35 mouse cellular contexts compared by ENCODE assay signal in genomic region chr17:77624103-77624502, GRCm38 (mm10).
"Had no signal": no experiment of that assay in that cellular context is flagged by ENCODE, and none has a peak within 500 bp of the region (broad histone marks: within the 10 kb centered on the region; RNA-seq: fewer than 3 reads in every experiment).

No protein-coding gene starts in this region.

- H3K27ac ChIP-seq: heart, embryonic 13.5 days; heart, embryonic 15.5 days; hindbrain, embryonic 10.5 days; hindbrain, embryonic 12.5 days; hindbrain, embryonic 13.5 days; hindbrain, embryonic 14.5 days; hindbrain, embryonic 15.5 days; hindbrain, postnatal 0 days; intestine, embryonic 15.5 days; kidney, embryonic 15.5 days; kidney, postnatal 0 days; layer of hippocampus, adult 2 months; left cerebral cortex, adult 2 months had no signal

- H3K27me3 ChIP-seq: heart, embryonic 12.5 days; heart, embryonic 13.5 days; heart, embryonic 15.5 days; hindbrain, embryonic 12.5 days; hindbrain, embryonic 13.5 days; hindbrain, embryonic 15.5 days; intestine, embryonic 15.5 days; kidney, embryonic 15.5 days had no signal

- H3K4me3 ChIP-seq: heart, embryonic 12.5 days; heart, embryonic 13.5 days; heart, embryonic 15.5 days; hindbrain, embryonic 10.5 days; hindbrain, embryonic 12.5 days; hindbrain, embryonic 13.5 days; hindbrain, embryonic 15.5 days; intestine, embryonic 15.5 days; kidney, embryonic 15.5 days; layer of hippocampus, adult 2 months; left cerebral cortex, adult 2 months had no signal

- H3K36me3 ChIP-seq: heart, embryonic 12.5 days; heart, embryonic 13.5 days; heart, embryonic 15.5 days; hindbrain, embryonic 10.5 days; hindbrain, embryonic 12.5 days; hindbrain, embryonic 13.5 days; hindbrain, embryonic 15.5 days; intestine, embryonic 15.5 days; kidney, embryonic 15.5 days had no signal

- ATAC-seq: hindbrain, embryonic 16.5 days; hindbrain, postnatal 0 days; inflammation-experienced regulatory T-cells, adult 6 months; intestine, embryonic 15.5 days; intestine, embryonic 16.5 days; intestine, postnatal 0 days had no signal

- DNase-seq: heart, postnatal 10 days; heart, postnatal 14 days; heart, postnatal 36 days; heart, postnatal 4 days; kidney, adult 11 months; kidney, adult 18-20 months; kidney, adult 2 months; kidney, adult 8-10 months; kidney, adult 9 months; kidney, postnatal 10 days; kidney, postnatal 14 days; kidney, postnatal 25 days; kidney, postnatal 36 days; kidney, postnatal 4 days; layer of hippocampus, adult 9-11 months; layer of hippocampus, postnatal 36 days had no signal

- H3K9me3 ChIP-seq: hindbrain, embryonic 15.5 days; intestine, embryonic 15.5 days; kidney, embryonic 15.5 days had no signal

- H3K9ac ChIP-seq: heart, embryonic 12.5 days; heart, embryonic 13.5 days; heart, embryonic 15.5 days; hindbrain, embryonic 12.5 days; hindbrain, embryonic 13.5 days; hindbrain, embryonic 14.5 days; hindbrain, embryonic 15.5 days; intestine, embryonic 15.5 days; kidney, embryonic 15.5 days had no signal

- H3K4me2 ChIP-seq: heart, embryonic 11.5 days; heart, embryonic 12.5 days; heart, embryonic 13.5 days; heart, embryonic 15.5 days; hindbrain, embryonic 12.5 days; hindbrain, embryonic 13.5 days; hindbrain, embryonic 14.5 days; hindbrain, embryonic 15.5 days; intestine, embryonic 15.5 days; kidney, embryonic 15.5 days had no signal

- H3K4me1 ChIP-seq: heart, embryonic 12.5 days; heart, embryonic 13.5 days; heart, embryonic 15.5 days; hindbrain, embryonic 10.5 days; hindbrain, embryonic 12.5 days; hindbrain, embryonic 13.5 days; hindbrain, embryonic 15.5 days; intestine, embryonic 15.5 days; kidney, embryonic 15.5 days had no signal
